Mouse (Mus musculus) midbrain, embryonic 15.5 days (tissue): ENCODE data around the gene Gdf2. TPM values are rescaled to one million over a fixed set of nuclear protein-coding genes. Genes with fewer than 3 reads are reported as not detected.

Source experiments
- ATAC-seq: fragments of 200-750 bp; cut with Nextera tagmentation; replicated peaks from 2 replicates; pipeline ENCODE4 v1.8.0; 2017; ENCODE audit warnings: moderate TSS enrichment
- H3K27ac ChIP-seq: fragments of 300-500 bp; sonication (generic); 2 replicates; pipeline ENCODE4 v1.5.1; 2015; ENCODE audit warnings: mild to moderate bottlenecking, inconsistent platforms
- H3K27me3 ChIP-seq: fragments of 300-500 bp; sonication (generic); replicated peaks from 2 replicates; pipeline ENCODE4 v1.6.1; 2015; ENCODE audit warnings: inconsistent platforms
- H3K36me3 ChIP-seq: fragments of 300-500 bp; sonication (generic); replicated peaks from 2 replicates; pipeline ENCODE4 v1.6.1; 2015; ENCODE audit warnings: inconsistent platforms
- H3K4me1 ChIP-seq: fragments of 300-500 bp; sonication (generic); 2 replicates; pipeline ENCODE4 v1.6.1; 2015; ENCODE audit warnings: inconsistent platforms
- H3K4me2 ChIP-seq: fragments of 300-500 bp; sonication (generic); 2 replicates; pipeline ENCODE4 v1.6.1; 2015; ENCODE audit warnings: inconsistent platforms, mild to moderate bottlenecking, moderate library complexity
- H3K4me3 ChIP-seq: fragments of 300-500 bp; sonication (generic); 2 replicates; pipeline ENCODE4 v1.5.1; 2015; ENCODE audit warnings: mild to moderate bottlenecking, inconsistent platforms
- H3K9ac ChIP-seq: fragments of 300-500 bp; sonication (generic); 2 replicates; pipeline ENCODE4 v1.6.1; 2015; ENCODE audit warnings: mild to moderate bottlenecking, inconsistent platforms
- H3K9me3 ChIP-seq: fragments of 300-500 bp; sonication (generic); 2 replicates; pipeline ENCODE4 v1.6.1; 2016; ENCODE audit warnings: inconsistent platforms
- whole genome bisulfite sequencing: fragments of 180-500 bp; shearing (Covaris S2); methylation state at CpG from one replicate; pipeline ENCODE4 v1.1.7; 2015; ENCODE audit warnings: mixed read lengths; 5-methylcytosine and 5-hydroxymethylcytosine counted together
- polyA plus RNA-seq: library from polyadenylated mRNA; unstranded; fragments of >200 nt; fragmentation: Nextera tagmentation; extraction: Ambion mirVana; gene quantifications from 2 replicates; pipeline ENCODE4 v1.2.1, GENCODE M21; 2015

Gene Gdf2
- polyA plus RNA-seq, 1 experiment from 2014 or later, result not detected

DNA sequence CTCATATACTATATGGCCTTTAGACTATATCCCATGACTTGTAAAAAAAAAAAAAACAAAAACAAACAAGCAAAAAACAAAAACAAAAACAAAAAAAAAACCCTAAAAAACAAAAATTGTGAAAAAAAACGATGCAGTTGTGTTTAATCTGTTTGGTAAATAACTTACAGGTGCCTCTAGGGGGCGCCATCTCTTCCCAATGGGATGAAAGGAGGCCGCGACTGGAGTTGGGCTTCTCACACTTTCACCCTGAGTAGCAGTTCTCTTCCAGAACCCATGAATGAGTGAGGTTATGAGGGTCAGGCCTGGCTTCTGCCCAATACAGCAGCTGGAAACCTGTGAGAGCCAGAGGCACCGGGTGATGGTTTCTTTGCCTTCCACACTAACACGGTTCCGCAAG lies 24.8 kb downstream of the Gdf2 start:
- Histone ChIP-seq H3K4me1 (no peaks in the 10 kb centered on the region), H3K4me3 (no peak overlapping the region), H3K27me3 (no peaks in the 10 kb centered on the region), H3K36me3 (no peaks in the 10 kb centered on the region), H3K27ac (no peak overlapping the region), H3K4me2 (no peak overlapping the region), H3K9ac (no peak overlapping the region), H3K9me3 (no peaks in the 10 kb centered on the region)
- ATAC-seq, result no peak
- 71% methylated on average over 7 of the region's 7 CpGs for WGBS

DNA sequence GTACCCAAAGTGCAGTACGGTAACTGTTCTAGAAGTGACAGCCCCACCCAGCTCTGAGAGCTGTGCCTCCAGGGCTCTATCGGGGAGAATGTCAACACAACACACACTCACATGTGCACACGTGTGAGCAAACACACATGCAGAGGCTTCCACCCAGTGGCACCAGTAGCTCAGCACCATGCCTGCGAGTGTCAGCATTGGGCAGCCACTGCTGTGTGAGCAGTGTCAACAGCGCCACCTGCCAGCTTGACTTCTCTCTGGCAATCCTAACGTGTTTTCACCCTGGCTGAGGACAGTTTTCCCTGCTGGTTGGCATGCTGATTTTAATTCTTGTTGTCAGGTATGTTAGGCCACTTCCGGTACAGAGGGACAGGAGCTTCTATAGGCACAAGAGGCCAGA lies 31.8 kb downstream of the Gdf2 start:
- no peaks in the 10 kb centered on the region for H3K9me3 ChIP-seq
- no peak overlapping the region for H3K9ac ChIP-seq
- 49% methylated on average over 7 of the region's 7 CpGs for WGBS
- no peak overlapping the region for H3K4me2 ChIP-seq
- ATAC-seq, result no peak
- H3K4me3 ChIP-seq, result no peak overlapping the region
- no peaks in the 10 kb centered on the region for H3K4me1 ChIP-seq
- no peaks in the 10 kb centered on the region for H3K27me3 ChIP-seq
- H3K27ac ChIP-seq, result no peak overlapping the region
- H3K36me3 ChIP-seq, result no peaks in the 10 kb centered on the region

DNA sequence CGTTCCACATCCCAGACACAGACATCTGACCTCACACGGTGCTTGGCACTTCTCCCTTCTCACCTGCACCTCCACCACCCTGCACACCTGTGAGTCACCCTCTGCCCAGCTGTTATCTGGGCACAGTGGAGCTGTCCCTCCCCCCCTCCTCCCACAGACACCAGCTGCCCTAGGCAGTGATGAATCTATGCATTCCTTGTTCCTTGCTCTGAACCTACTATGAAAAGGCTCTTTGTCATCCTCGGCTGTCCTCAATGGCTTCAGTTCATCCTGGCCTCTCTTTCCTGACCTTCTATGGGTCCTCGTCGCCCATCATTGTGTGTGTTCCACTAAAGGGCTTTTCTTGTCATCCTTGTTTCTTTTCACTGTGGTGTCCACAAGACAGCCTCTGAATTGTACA lies 33.9 kb downstream of the Gdf2 start:
- no peak for ATAC-seq

DNA sequence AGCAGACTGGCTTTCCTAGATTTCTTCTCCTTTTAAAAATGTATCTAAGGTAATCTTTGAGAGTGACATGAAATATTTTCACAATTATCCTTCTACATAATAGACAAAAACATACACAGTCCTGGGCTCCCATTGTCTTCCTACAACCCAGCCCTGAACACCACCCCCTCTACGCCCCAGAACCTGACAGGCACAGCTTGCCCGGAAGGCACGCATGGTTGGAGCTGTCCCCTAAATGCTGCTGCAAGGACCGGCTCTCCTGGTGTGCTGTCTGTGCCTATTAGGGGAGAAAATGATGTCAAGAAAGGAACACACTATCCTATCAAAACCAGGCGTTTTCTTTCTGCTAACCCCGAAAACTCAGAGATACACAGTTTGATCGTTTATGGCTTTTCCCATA lies 36.9 kb downstream of the Gdf2 start:
- H3K36me3 ChIP-seq, result no peaks in the 10 kb centered on the region
- H3K27ac ChIP-seq, result no peak overlapping the region; the same call in 1 of the 2 replicates
- no peak overlapping the region for H3K9ac ChIP-seq
- H3K9me3 ChIP-seq, result no peaks in the 10 kb centered on the region
- peaks cover 9% of the 10 kb centered on the region for H3K4me1 ChIP-seq
- peak overlapping the region; percentile 46; the same call in 1 of the 2 replicates for H3K4me3 ChIP-seq
- 30% methylated on average over 7 of the region's 7 CpGs for WGBS
- peak overlapping the region; percentile 95 for H3K4me2 ChIP-seq
- 0 out of 2 replicates have a peak, but pooled peaks cover 5% of the 10 kb centered on the region for H3K27me3 ChIP-seq
- ATAC-seq, result peak; percentile 78; the same call in 1 of the 2 replicates

More for the DNA sequence above, 33.9 kb downstream of the Gdf2 start:
- H3K27ac ChIP-seq, result no peak overlapping the region
- WGBS, result 61% methylated on average over 5 of the region's 5 CpGs
- no peaks in the 10 kb centered on the region for H3K9me3 ChIP-seq
- no peak overlapping the region for H3K4me2 ChIP-seq
- no peaks in the 10 kb centered on the region for H3K36me3 ChIP-seq
- H3K27me3 ChIP-seq, result 0 out of 2 replicates have a peak, but pooled peaks cover 5% of the 10 kb centered on the region
- peaks cover 9% of the 10 kb centered on the region for H3K4me1 ChIP-seq
- H3K9ac ChIP-seq, result no peak overlapping the region
- no peak overlapping the region for H3K4me3 ChIP-seq

- Histone ChIP-seq H3K4me1 (peaks cover 9% of the 10 kb centered on the region), H3K9me3 (no peaks in the 10 kb centered on the region), H3K9ac (peak within 1 kb of the TSS; percentile 45), H3K4me3 (peak within 1 kb of the TSS; percentile 46), H3K36me3 (no peaks in the 10 kb centered on the region), H3K27ac (no peak within 1 kb of the TSS; the same call in 1 of the 2 replicates), H3K4me2 (peak within 1 kb of the TSS; percentile 95), H3K27me3 (0 out of 2 replicates have a peak, but pooled peaks cover 5% of the 10 kb centered on the region)
- 2% methylated on average over 25 of the region's 25 CpGs for WGBS
- peak; percentile 71 for ATAC-seq
Observed at GRCm38 (mm10) chr14:33978604-33979059, 37.8 kb downstream of the Gdf2 start, which contains the start of gene Zfp488. Zfp488 (minus strand) TSS chr14:33978764.

- H3K36me3 ChIP-seq, result no peaks in the 10 kb centered on the region
- no peaks in the 10 kb centered on the region for H3K9me3 ChIP-seq
- no peak overlapping the region for H3K4me2 ChIP-seq
- no peak overlapping the region for H3K27ac ChIP-seq
- H3K4me1 ChIP-seq, result no peaks in the 10 kb centered on the region
- ATAC-seq, result no peak
- H3K4me3 ChIP-seq, result no peak overlapping the region
- no peaks in the 10 kb centered on the region for H3K27me3 ChIP-seq
- H3K9ac ChIP-seq, result no peak overlapping the region
- WGBS, result 53% methylated on average over 3 of the region's 3 CpGs
Observed at GRCm38 (mm10) chr14:33989201-33989600, 48.4 kb downstream of the Gdf2 start.

DNA sequence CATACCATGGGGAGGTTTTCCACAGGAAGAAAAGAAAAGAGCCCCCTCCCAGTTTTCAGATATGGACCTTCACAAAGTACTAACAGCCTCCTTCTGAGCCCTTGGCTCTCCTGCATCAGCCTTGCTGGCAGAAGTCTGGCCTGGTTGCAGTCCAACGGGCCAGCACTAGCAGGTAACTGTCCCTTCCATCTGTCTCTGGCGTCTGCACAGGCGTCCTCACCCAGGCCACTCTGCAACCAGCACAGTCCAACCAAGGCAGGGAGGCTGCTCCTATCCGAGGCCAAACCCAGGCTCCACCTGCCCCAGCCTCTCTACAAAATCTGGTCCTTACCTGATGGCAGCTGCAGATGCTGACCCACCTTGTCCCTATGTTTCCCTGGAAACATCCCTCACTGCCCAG lies 51.1 kb downstream of the Gdf2 start:
- WGBS, result 74% methylated on average over 4 of the region's 4 CpGs
- Histone ChIP-seq H3K9ac (no peak overlapping the region), H3K4me3 (no peak overlapping the region), H3K27me3 (no peaks in the 10 kb centered on the region), H3K4me2 (no peak overlapping the region), H3K36me3 (no peaks in the 10 kb centered on the region), H3K4me1 (no peaks in the 10 kb centered on the region), H3K27ac (no peak overlapping the region), H3K9me3 (no peaks in the 10 kb centered on the region)
- no peak for ATAC-seq

DNA sequence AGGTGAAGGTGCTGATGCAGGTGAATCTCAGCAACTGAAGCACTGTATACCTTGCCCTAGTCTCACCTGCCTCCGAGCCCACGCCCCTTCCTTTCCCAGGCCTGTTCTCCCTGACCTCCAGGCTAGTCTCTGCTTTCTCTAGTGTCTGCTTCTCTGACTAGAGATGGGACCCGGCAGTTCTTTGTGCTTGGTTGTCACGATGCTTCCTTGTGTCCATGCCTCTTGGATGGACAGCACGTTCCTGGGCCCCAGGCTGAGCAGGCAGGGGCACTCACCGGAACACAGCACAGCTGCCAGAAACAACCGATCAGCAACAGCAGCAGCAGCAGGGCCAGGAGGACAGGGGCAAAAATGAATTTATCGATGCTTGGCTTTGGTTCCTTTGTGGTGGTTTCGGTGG lies 52.2 kb downstream of the Gdf2 start:
- Histone ChIP-seq H3K27me3 (no peaks in the 10 kb centered on the region), H3K9me3 (no peaks in the 10 kb centered on the region), H3K4me3 (no peak overlapping the region), H3K4me1 (no peaks in the 10 kb centered on the region), H3K4me2 (no peak overlapping the region), H3K27ac (no peak overlapping the region), H3K9ac (no peak overlapping the region), H3K36me3 (no peaks in the 10 kb centered on the region)
- 91% methylated on average over 9 of the region's 9 CpGs for WGBS
- no peak for ATAC-seq

DNA sequence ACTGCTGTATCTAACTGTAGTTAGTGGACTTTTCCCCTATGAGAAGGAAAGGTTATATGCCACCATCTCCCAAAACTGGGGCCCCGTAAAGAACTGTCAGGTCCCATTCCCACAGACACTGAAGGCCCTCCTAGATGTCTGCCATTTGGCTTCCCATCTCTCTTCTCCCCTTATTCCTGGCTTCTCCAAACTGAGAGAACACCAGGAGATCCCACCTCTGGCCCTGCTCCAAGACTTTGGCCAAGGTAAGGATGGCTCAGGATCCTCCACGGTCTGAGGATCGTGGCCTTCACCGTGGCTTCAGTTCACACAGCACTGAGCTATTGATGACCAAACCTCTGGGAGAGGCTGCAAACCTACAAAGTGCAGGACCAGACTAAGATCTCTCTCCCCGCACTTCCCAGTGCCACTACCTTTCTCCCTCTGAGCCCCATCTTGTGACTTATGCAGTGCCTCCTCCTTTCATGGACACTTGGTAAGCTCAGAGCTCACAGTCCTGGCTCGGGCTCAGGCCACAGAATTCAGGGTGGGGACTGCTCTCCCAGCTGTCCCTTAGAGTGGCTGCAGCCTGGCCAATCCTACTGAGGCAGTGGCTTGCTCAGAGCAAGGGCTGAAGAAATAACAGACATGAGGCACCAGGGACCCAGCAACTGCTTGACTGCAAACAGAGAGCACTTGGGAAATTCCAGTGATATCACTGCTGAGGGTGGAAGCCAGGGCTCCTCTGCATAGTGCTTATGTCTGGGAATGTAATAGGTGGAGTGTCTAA lies 52.9 kb downstream of the Gdf2 start:
- Histone ChIP-seq H3K4me1 (no peaks in the 10 kb centered on the region), H3K27me3 (no peaks in the 10 kb centered on the region), H3K27ac (no peak overlapping the region), H3K4me3 (no peak overlapping the region), H3K36me3 (no peaks in the 10 kb centered on the region), H3K4me2 (no peak overlapping the region), H3K9me3 (no peaks in the 10 kb centered on the region), H3K9ac (no peak overlapping the region)
- no peak for ATAC-seq
- 86% methylated on average over 6 of the region's 6 CpGs for WGBS

Other genes with a start within 250 kb of the Gdf2 start
- gene Gdf10, start 17.5 kb upstream of the Gdf2 start, polyA plus RNA-seq, result 4.3 and 5.2 TPM in 2 replicates
- gene Rbp3, start 13.0 kb downstream of the Gdf2 start, polyA plus RNA-seq, result 0.10 and 0.17 TPM in 2 replicates
- 1.3 and 1.5 TPM in 2 replicates for gene Zfp488, start 37.7 kb downstream of the Gdf2 start, polyA plus RNA-seq
- not detected in 2 replicates for gene Gm30083, start 74.1 kb downstream of the Gdf2 start, polyA plus RNA-seq
- not detected in 2 replicates for gene Gm5460, start 75.7 kb downstream of the Gdf2 start, polyA plus RNA-seq
- not detected in 2 replicates for gene Antxrl, start 111.7 kb downstream of the Gdf2 start, polyA plus RNA-seq
- gene Anxa8, start 144.9 kb downstream of the Gdf2 start, polyA plus RNA-seq, result 0.13 TPM in 1 of 2 replicates, not detected in the other
- gene A630023A22Rik, start 161.7 kb downstream of the Gdf2 start, polyA plus RNA-seq, result not detected in 2 replicates
- gene Npy4r, start 211.4 kb downstream of the Gdf2 start, polyA plus RNA-seq, result 0.15 and 0.17 TPM in 2 replicates